Mouse (Mus musculus): ENCODE data around the gene Eml6.

GRCm38 (mm10) chr11:29795106-29795505 is 230.7 kb downstream of the Eml6 start:
- TF ChIP-seq POLR2A (IDR thresholded peaks at IDR 0.05; ENCODE audit: borderline replicate concordance, control insufficient read depth, low read depth, low read length) (no peak), CTCF (IDR thresholded peaks at IDR 0.05; ENCODE audit: control insufficient read depth, insufficient read depth, low read length) (no peak)

All from bone marrow, adult 2 months (tissue).